Mouse (Mus musculus) midbrain, embryonic 16.5 days (tissue): Measurements from ENCODE around the gene Mtor. TPM values are rescaled to one million over a fixed set of nuclear protein-coding genes. Genes with fewer than 3 reads are reported as not detected.

Experiments used
- ATAC-seq: fragments of 200-750 bp; cut with Nextera tagmentation; 2 replicates; pipeline ENCODE4 v1.8.0; 2017; ENCODE audit warnings: moderate TSS enrichment
- H3K27ac ChIP-seq: fragments of 300-500 bp; sonication (generic); 2 replicates; pipeline ENCODE4 v1.5.1; 2014; ENCODE audit warnings: mild to moderate bottlenecking, low read length, mixed read lengths
- H3K27me3 ChIP-seq: fragments of 300-500 bp; sonication (generic); 2 replicates; pipeline ENCODE4 v1.6.1; 2014; ENCODE audit warnings: low read depth, low read length, mixed read lengths; ENCODE audit not compliant: control insufficient read depth, insufficient read depth
- H3K36me3 ChIP-seq: fragments of 300-500 bp; sonication (generic); 2 replicates; pipeline ENCODE4 v1.6.1; 2014; ENCODE audit warnings: mild to moderate bottlenecking, low read length, moderate library complexity, mixed read lengths; ENCODE audit not compliant: control insufficient read depth, insufficient read depth
- H3K4me1 ChIP-seq: fragments of 300-500 bp; sonication (generic); 2 replicates; pipeline ENCODE4 v1.6.1; 2014; ENCODE audit warnings: mild to moderate bottlenecking, low read length, mixed read lengths; ENCODE audit not compliant: control insufficient read depth, insufficient read depth
- H3K4me2 ChIP-seq: fragments of 300-500 bp; sonication (generic); 2 replicates; pipeline ENCODE4 v1.6.1; 2014; ENCODE audit warnings: mild to moderate bottlenecking, low read length, mixed read lengths
- H3K4me3 ChIP-seq: fragments of 300-500 bp; sonication (generic); 2 replicates; pipeline ENCODE4 v1.5.1; 2014; ENCODE audit warnings: low read depth, mild to moderate bottlenecking, low read length, moderate library complexity, mixed read lengths
- H3K9ac ChIP-seq: fragments of 300-500 bp; sonication (generic); 2 replicates; pipeline ENCODE4 v1.6.1; 2014; ENCODE audit warnings: low read depth, low read length, mixed read lengths
- H3K9me3 ChIP-seq: fragments of 300-500 bp; sonication (generic); replicated peaks from 2 replicates; pipeline ENCODE4 v1.6.1; 2014; ENCODE audit warnings: mild to moderate bottlenecking, low read length, mixed read lengths; ENCODE audit not compliant: control insufficient read depth, poor library complexity, severe bottlenecking
- WGBS: fragments of 180-500 bp; shearing (Covaris S2); extraction: QIAGEN DNeasy Blood & Tissue Kit; methylation state at CpG from one replicate; pipeline ENCODE4 v1.1.7; 2014; 5-methylcytosine and 5-hydroxymethylcytosine counted together
- polyA plus RNA-seq: library from polyadenylated mRNA; unstranded; fragments of >200 nt; fragmentation: Nextera tagmentation; extraction: Ambion mirVana; gene quantifications from 2 replicates; pipeline ENCODE4 v1.2.1, GENCODE M21; 2015

The Mtor gene
- polyA plus RNA-seq, 1 experiment from 2014 or later = 23.0 TPM

- Histone ChIP-seq H3K27ac (no peak overlapping the region), H3K9ac (no peak overlapping the region), H3K9me3 (no peaks in the 10 kb centered on the region), H3K27me3 (no peaks in the 10 kb centered on the region), H3K4me1 (no peaks in the 10 kb centered on the region), H3K4me3 (no peak overlapping the region), H3K4me2 (no peak overlapping the region), H3K36me3 (peaks cover 39% of the 10 kb centered on the region)
- 89% methylated on average over 7 of the region's 7 CpGs for WGBS
- ATAC-seq = no peak
Observed at GRCm38 (mm10) chr4:148491448-148491847, 43.0 kb downstream of the Mtor start.

GRCm38 (mm10) chr4:148495160-148495559 lies 46.7 kb downstream of the Mtor start:
- WGBS = 86% methylated on average over 6 of the region's 6 CpGs
- Histone ChIP-seq H3K27me3 (no peaks in the 10 kb centered on the region), H3K27ac (no peak overlapping the region), H3K4me1 (no peaks in the 10 kb centered on the region), H3K4me2 (no peak overlapping the region), H3K36me3 (peaks cover 27% of the 10 kb centered on the region), H3K9ac (no peak overlapping the region), H3K4me3 (no peak overlapping the region), H3K9me3 (no peaks in the 10 kb centered on the region)
- 0 out of 2 replicates have a peak, but pooled peaks have one; percentile 21 for ATAC-seq

- ATAC-seq = peak; percentile 39; the same call in 1 of the 2 replicates
- no peak overlapping the region for H3K4me2 ChIP-seq
- no peak overlapping the region; the same call in 1 of the 2 replicates for H3K27ac ChIP-seq
- H3K4me3 ChIP-seq = no peak overlapping the region
- H3K9me3 ChIP-seq = no peaks in the 10 kb centered on the region
- H3K27me3 ChIP-seq = no peaks in the 10 kb centered on the region
- H3K9ac ChIP-seq = no peak overlapping the region
- 72% methylated on average over 25 of the region's 25 CpGs for WGBS
- H3K36me3 ChIP-seq = peaks cover 29% of the 10 kb centered on the region
- no peaks in the 10 kb centered on the region for H3K4me1 ChIP-seq
Observed at GRCm38 (mm10) chr4:148495874-148496689, 47.7 kb downstream of the Mtor start.

- Histone ChIP-seq H3K27ac (no peak within 1 kb of the TSS), H3K36me3 (peaks cover 16% of the 10 kb centered on the region), H3K9me3 (no peaks in the 10 kb centered on the region), H3K4me3 (no peak within 1 kb of the TSS), H3K9ac (no peak within 1 kb of the TSS), H3K4me1 (0 out of 2 replicates have a peak, but pooled peaks cover 2% of the 10 kb centered on the region), H3K27me3 (no peaks in the 10 kb centered on the region), H3K4me2 (no peak within 1 kb of the TSS)
- WGBS = 80% methylated on average over 4 of the region's 4 CpGs
- ATAC-seq = no peak
Observed at GRCm38 (mm10) chr4:148500410-148500867, 52.0 kb downstream of the Mtor start, which contains the start of gene Angptl7. Angptl7 (minus strand) TSS chr4:148500460.

GRCm38 (mm10) chr4:148504497-148504959 lies 56.1 kb downstream of the Mtor start:
- ATAC-seq = 0 out of 2 replicates have a peak, but pooled peaks have one; percentile 39
- H3K27ac ChIP-seq = no peak overlapping the region
- H3K9ac ChIP-seq = no peak overlapping the region
- no peaks in the 10 kb centered on the region for H3K27me3 ChIP-seq
- H3K4me2 ChIP-seq = no peak overlapping the region
- peaks cover 19% of the 10 kb centered on the region for H3K36me3 ChIP-seq
- 72% methylated on average over 8 of the region's 8 CpGs for WGBS
- H3K4me3 ChIP-seq = no peak overlapping the region
- H3K4me1 ChIP-seq = 0 out of 2 replicates have a peak, but pooled peaks cover 2% of the 10 kb centered on the region
- no peaks in the 10 kb centered on the region for H3K9me3 ChIP-seq

GRCm38 (mm10) chr4:148507585-148507984 lies 59.2 kb downstream of the Mtor start:
- 0 out of 2 replicates have a peak, but pooled peaks cover 2% of the 10 kb centered on the region for H3K4me1 ChIP-seq
- no peak overlapping the region for H3K4me2 ChIP-seq
- WGBS = 87% methylated on average over 5 of the region's 5 CpGs
- H3K27ac ChIP-seq = no peak overlapping the region
- H3K36me3 ChIP-seq = peaks cover 20% of the 10 kb centered on the region
- no peak for ATAC-seq
- no peaks in the 10 kb centered on the region for H3K27me3 ChIP-seq
- H3K9me3 ChIP-seq = no peaks in the 10 kb centered on the region
- no peak overlapping the region for H3K4me3 ChIP-seq
- no peak overlapping the region for H3K9ac ChIP-seq

GRCm38 (mm10) chr4:148508084-148508849 lies 59.9 kb downstream of the Mtor start:
- no peak overlapping the region for H3K9ac ChIP-seq
- no peak for ATAC-seq
- no peak overlapping the region for H3K4me2 ChIP-seq
- 95% methylated on average over 14 of the region's 14 CpGs for WGBS
- no peak overlapping the region for H3K27ac ChIP-seq
- H3K27me3 ChIP-seq = no peaks in the 10 kb centered on the region
- no peak overlapping the region for H3K4me3 ChIP-seq
- no peaks in the 10 kb centered on the region for H3K9me3 ChIP-seq
- H3K4me1 ChIP-seq = 0 out of 2 replicates have a peak, but pooled peaks cover 2% of the 10 kb centered on the region
- H3K36me3 ChIP-seq = peaks cover 25% of the 10 kb centered on the region

GRCm38 (mm10) chr4:148509450-148510084 lies 61.2 kb downstream of the Mtor start:
- Histone ChIP-seq H3K4me3 (no peak overlapping the region), H3K4me1 (no peaks in the 10 kb centered on the region), H3K4me2 (no peak overlapping the region), H3K9me3 (no peaks in the 10 kb centered on the region), H3K27me3 (no peaks in the 10 kb centered on the region), H3K9ac (no peak overlapping the region), H3K27ac (no peak overlapping the region), H3K36me3 (peaks cover 26% of the 10 kb centered on the region)
- WGBS = 92% methylated on average over 8 of the region's 8 CpGs
- ATAC-seq = no peak
